Mouse (Mus musculus): ENCODE measurements around the gene Ralgapa2. TPM values are rescaled to one million over a fixed set of nuclear protein-coding genes. Genes with fewer than 3 reads are reported as not detected.

Ralgapa2 gene
- total and polyA plus RNA-seq, 2 experiments from 2014 or later = 7.6 to 21.7 TPM

- H3K36me3 ChIP-seq (replicated peaks; ENCODE audit: control insufficient read depth, insufficient read depth, low read length) = no peaks in the 10 kb centered on the region
- H3K4me3 ChIP-seq (ENCODE audit: low read depth, low read length) = no peak overlapping the region
- H3K9me3 ChIP-seq (replicated peaks; ENCODE audit: control insufficient read depth, low read length) = no peaks in the 10 kb centered on the region
- no peak for DNase-seq (ENCODE audit: low spot score)
- ATAC-seq (ENCODE audit: insufficient read depth, low read depth) = no peak
- peaks cover 26% of the 10 kb centered on the region for H3K4me1 ChIP-seq (ENCODE audit: control insufficient read depth, insufficient read depth)
- no peak overlapping the region for H3K4me2 ChIP-seq (ENCODE audit: low read depth, low read length)
- H3K9ac ChIP-seq (replicated peaks; ENCODE audit: low read depth, low read length) = no peak overlapping the region
- H3K27me3 ChIP-seq (ENCODE audit: control insufficient read depth, insufficient read depth, low read length) = peaks cover 98% of the 10 kb centered on the region
- WGBS = 19% methylated on average over 7 of the region's 7 CpGs
- TF ChIP-seq EP300 (IDR thresholded peaks at IDR 0.05; ENCODE audit: low read depth) (no peak), CTCF (IDR thresholded peaks at IDR 0.05; ENCODE audit: low read depth) (no peak)
- no peak overlapping the region for H3K27ac ChIP-seq (ENCODE audit: low read depth)
These were observed 288.0 kb downstream of the Ralgapa2 start for GRCm38 (mm10) chr2:146224141-146224540.

GRCm38 (mm10) chr2:146223176-146223905 lies 288.8 kb downstream of the Ralgapa2 start:
- no peaks in the 10 kb centered on the region for H3K9me3 ChIP-seq (replicated peaks; ENCODE audit: control insufficient read depth, low read length)
- peaks cover 26% of the 10 kb centered on the region for H3K4me1 ChIP-seq (ENCODE audit: control insufficient read depth, insufficient read depth)
- H3K27me3 ChIP-seq (ENCODE audit: control insufficient read depth, insufficient read depth, low read length) = peaks cover 98% of the 10 kb centered on the region
- H3K4me2 ChIP-seq (ENCODE audit: low read depth, low read length) = peak overlapping the region; percentile 76
- H3K4me3 ChIP-seq (ENCODE audit: low read depth, low read length) = peak overlapping the region; percentile 43
- WGBS = 1% methylated on average over 69 of the region's 75 CpGs
- DNase-seq (ENCODE audit: low spot score) (no peak), ATAC-seq (ENCODE audit: insufficient read depth, low read depth) (no peak)
- H3K36me3 ChIP-seq (replicated peaks; ENCODE audit: control insufficient read depth, insufficient read depth, low read length) = no peaks in the 10 kb centered on the region
- TF ChIP-seq EP300 (IDR thresholded peaks at IDR 0.05; ENCODE audit: low read depth) (no peak), CTCF (IDR thresholded peaks at IDR 0.05; ENCODE audit: low read depth) (no peak)
- no peak overlapping the region for H3K9ac ChIP-seq (replicated peaks; ENCODE audit: low read depth, low read length)
- H3K27ac ChIP-seq (ENCODE audit: low read depth) = no peak overlapping the region

GRCm38 (mm10) chr2:146222279-146223175 lies 289.6 kb downstream of the Ralgapa2 start:
- no peak overlapping the region for H3K27ac ChIP-seq (ENCODE audit: low read depth)
- H3K36me3 ChIP-seq (replicated peaks; ENCODE audit: control insufficient read depth, insufficient read depth, low read length) = no peaks in the 10 kb centered on the region
- DNase-seq (ENCODE audit: low spot score) = no peak
- under 1% methylated on average over 90 of the region's 133 CpGs for WGBS
- peaks cover 26% of the 10 kb centered on the region for H3K4me1 ChIP-seq (ENCODE audit: control insufficient read depth, insufficient read depth)
- peak overlapping the region; percentile 43 for H3K4me3 ChIP-seq (ENCODE audit: low read depth, low read length)
- H3K9ac ChIP-seq (replicated peaks; ENCODE audit: low read depth, low read length) = no peak overlapping the region
- H3K27me3 ChIP-seq (ENCODE audit: control insufficient read depth, insufficient read depth, low read length) = peaks cover 98% of the 10 kb centered on the region
- no peaks in the 10 kb centered on the region for H3K9me3 ChIP-seq (replicated peaks; ENCODE audit: control insufficient read depth, low read length)
- no peak for TF ChIP-seq EP300 (IDR thresholded peaks at IDR 0.05; ENCODE audit: low read depth)
- no peak for TF ChIP-seq CTCF (IDR thresholded peaks at IDR 0.05; ENCODE audit: low read depth)
- H3K4me2 ChIP-seq (ENCODE audit: low read depth, low read length) = peak overlapping the region; percentile 76
- ATAC-seq (ENCODE audit: insufficient read depth, low read depth) = peak; percentile 10; the same call in 1 of the 2 replicates

GRCm38 (mm10) chr2:146221929-146222278 lies 290.2 kb downstream of the Ralgapa2 start:
- H3K27ac ChIP-seq (ENCODE audit: low read depth) = no peak overlapping the region
- H3K9ac ChIP-seq (replicated peaks; ENCODE audit: low read depth, low read length) = no peak overlapping the region
- H3K4me3 ChIP-seq (ENCODE audit: low read depth, low read length) = peak overlapping the region; percentile 43
- H3K4me2 ChIP-seq (ENCODE audit: low read depth, low read length) = peak overlapping the region; percentile 76
- TF ChIP-seq EP300 (IDR thresholded peaks at IDR 0.05; ENCODE audit: low read depth) (no peak), CTCF (IDR thresholded peaks at IDR 0.05; ENCODE audit: low read depth) (no peak)
- peaks cover 96% of the 10 kb centered on the region for H3K27me3 ChIP-seq (ENCODE audit: control insufficient read depth, insufficient read depth, low read length)
- no peak for DNase-seq (ENCODE audit: low spot score)
- H3K4me1 ChIP-seq (ENCODE audit: control insufficient read depth, insufficient read depth) = peaks cover 26% of the 10 kb centered on the region
- ATAC-seq (ENCODE audit: insufficient read depth, low read depth) = peak; percentile 9; the same call in 1 of the 2 replicates
- H3K36me3 ChIP-seq (replicated peaks; ENCODE audit: control insufficient read depth, insufficient read depth, low read length) = no peaks in the 10 kb centered on the region
- H3K9me3 ChIP-seq (replicated peaks; ENCODE audit: control insufficient read depth, low read length) = no peaks in the 10 kb centered on the region
- under 1% methylated on average over 36 of the region's 44 CpGs for WGBS

- no peaks in the 10 kb centered on the region for H3K36me3 ChIP-seq (replicated peaks; ENCODE audit: control insufficient read depth, insufficient read depth, low read length)
- H3K4me1 ChIP-seq (ENCODE audit: control insufficient read depth, insufficient read depth) = peaks cover 26% of the 10 kb centered on the region
- peak within 1 kb of the TSS; percentile 43 for H3K4me3 ChIP-seq (ENCODE audit: low read depth, low read length)
- no peak within 1 kb of the TSS for H3K27ac ChIP-seq (ENCODE audit: low read depth)
- H3K9ac ChIP-seq (replicated peaks; ENCODE audit: low read depth, low read length) = no peak within 1 kb of the TSS
- 1% methylated on average over 82 of the region's 86 CpGs for WGBS
- no peaks in the 10 kb centered on the region for H3K9me3 ChIP-seq (replicated peaks; ENCODE audit: control insufficient read depth, low read length)
- no peak for DNase-seq (ENCODE audit: low spot score)
- peaks cover 94% of the 10 kb centered on the region for H3K27me3 ChIP-seq (ENCODE audit: control insufficient read depth, insufficient read depth, low read length)
- H3K4me2 ChIP-seq (ENCODE audit: low read depth, low read length) = peak within 1 kb of the TSS; percentile 76
- TF ChIP-seq CTCF (IDR thresholded peaks at IDR 0.05; ENCODE audit: low read depth) (no peak), EP300 (IDR thresholded peaks at IDR 0.05; ENCODE audit: low read depth) (no peak)
- ATAC-seq (ENCODE audit: insufficient read depth, low read depth) = peak; percentile 22
These were observed 290.8 kb downstream of the Ralgapa2 start, which contains the start of gene Insm1 for GRCm38 (mm10) chr2:146221076-146221928. Gene Insm1 (plus strand): TSS chr2:146221921.

All from heart, postnatal 0 days (tissue).